Mouse (Mus musculus): ENCODE results near the gene Slc25a47. TPM values are rescaled to one million over a fixed set of nuclear protein-coding genes. Genes with fewer than 3 reads are reported as not detected.

Gene Slc25a47
- total and polyA plus RNA-seq, 2 experiments from 2014 or later = 5.9 to 15.3 TPM

- DNase-seq (ENCODE audit: low spot score) (no peak), ATAC-seq (ENCODE audit: insufficient read depth, low read depth) (no peak)
- Histone ChIP-seq H3K4me1 (ENCODE audit: control insufficient read depth, insufficient read depth) (peaks cover 23% of the 10 kb centered on the region), H3K4me3 (ENCODE audit: low read depth, low read length) (no peak overlapping the region), H3K27ac (ENCODE audit: low read depth) (no peak overlapping the region), H3K9ac (replicated peaks; ENCODE audit: low read depth, low read length) (no peak overlapping the region), H3K4me2 (ENCODE audit: low read depth, low read length) (no peak overlapping the region), H3K36me3 (replicated peaks; ENCODE audit: control insufficient read depth, insufficient read depth, low read length) (0 out of 2 replicates have a peak, but pooled peaks cover 6% of the 10 kb centered on the region), H3K9me3 (replicated peaks; ENCODE audit: control insufficient read depth, low read length) (0 out of 2 replicates have a peak, but pooled peaks cover 3% of the 10 kb centered on the region), H3K27me3 (ENCODE audit: control insufficient read depth, insufficient read depth, low read length) (no peaks in the 10 kb centered on the region)
- no peak for TF ChIP-seq CTCF (IDR thresholded peaks at IDR 0.05; ENCODE audit: low read depth)
- no peak for TF ChIP-seq EP300 (IDR thresholded peaks at IDR 0.05; ENCODE audit: low read depth)
- WGBS = 87% methylated on average over 8 of the region's 8 CpGs
Measured at GRCm38 (mm10) chr12:108832851-108833250, 3.0 kb upstream of the Slc25a47 start.

GRCm38 (mm10) chr12:108833408-108833807 is 2.4 kb upstream of the Slc25a47 start:
- Histone ChIP-seq H3K27ac (ENCODE audit: low read depth) (no peak overlapping the region), H3K27me3 (ENCODE audit: control insufficient read depth, insufficient read depth, low read length) (no peaks in the 10 kb centered on the region), H3K9me3 (replicated peaks; ENCODE audit: control insufficient read depth, low read length) (0 out of 2 replicates have a peak, but pooled peaks cover 1% of the 10 kb centered on the region), H3K9ac (replicated peaks; ENCODE audit: low read depth, low read length) (no peak overlapping the region), H3K4me2 (ENCODE audit: low read depth, low read length) (no peak overlapping the region), H3K4me1 (ENCODE audit: control insufficient read depth, insufficient read depth) (peaks cover 26% of the 10 kb centered on the region), H3K4me3 (ENCODE audit: low read depth, low read length) (no peak overlapping the region), H3K36me3 (replicated peaks; ENCODE audit: control insufficient read depth, insufficient read depth, low read length) (0 out of 2 replicates have a peak, but pooled peaks cover 2% of the 10 kb centered on the region)
- DNase-seq (ENCODE audit: low spot score) = no peak
- TF ChIP-seq CTCF (IDR thresholded peaks at IDR 0.05; ENCODE audit: low read depth) (no peak), EP300 (IDR thresholded peaks at IDR 0.05; ENCODE audit: low read depth) (no peak)
- ATAC-seq (ENCODE audit: insufficient read depth, low read depth) = no peak
- 74% methylated on average over 3 of the region's 3 CpGs for WGBS

GRCm38 (mm10) chr12:108834337-108834736 is 1.5 kb upstream of the Slc25a47 start:
- no peak for DNase-seq (ENCODE audit: low spot score)
- no peak for ATAC-seq (ENCODE audit: insufficient read depth, low read depth)
- no peak overlapping the region for H3K9ac ChIP-seq (replicated peaks; ENCODE audit: low read depth, low read length)
- no peak overlapping the region for H3K4me2 ChIP-seq (ENCODE audit: low read depth, low read length)
- peaks cover 26% of the 10 kb centered on the region for H3K4me1 ChIP-seq (ENCODE audit: control insufficient read depth, insufficient read depth)
- no peaks in the 10 kb centered on the region for H3K9me3 ChIP-seq (replicated peaks; ENCODE audit: control insufficient read depth, low read length)
- H3K27me3 ChIP-seq (ENCODE audit: control insufficient read depth, insufficient read depth, low read length) = no peaks in the 10 kb centered on the region
- H3K4me3 ChIP-seq (ENCODE audit: low read depth, low read length) = no peak overlapping the region
- TF ChIP-seq EP300 (IDR thresholded peaks at IDR 0.05; ENCODE audit: low read depth) (no peak), CTCF (IDR thresholded peaks at IDR 0.05; ENCODE audit: low read depth) (no peak)
- WGBS = 87% methylated on average over 3 of the region's 3 CpGs
- no peaks in the 10 kb centered on the region for H3K36me3 ChIP-seq (replicated peaks; ENCODE audit: control insufficient read depth, insufficient read depth, low read length)
- no peak overlapping the region for H3K27ac ChIP-seq (ENCODE audit: low read depth)

DNA sequence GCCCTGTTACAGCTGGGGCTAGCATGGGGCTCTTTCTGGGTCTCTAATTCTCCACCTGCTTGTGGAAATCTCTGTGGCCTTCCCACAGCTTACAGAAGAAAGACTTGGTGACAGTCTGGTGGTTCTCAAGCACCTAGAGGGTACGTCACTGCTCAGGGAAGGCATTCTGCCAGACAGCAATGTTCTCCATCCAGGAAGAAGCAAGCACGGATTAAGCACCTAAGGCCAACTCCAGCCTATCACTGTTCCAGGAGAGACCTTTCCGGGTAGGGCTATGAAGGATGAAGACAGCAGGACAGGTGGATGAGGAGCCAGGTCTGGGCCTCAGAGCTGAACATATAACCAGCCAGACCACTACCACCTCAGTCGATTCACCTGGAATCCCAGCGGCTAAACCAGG is 1.1 kb upstream of the Slc25a47 start:
- TF ChIP-seq CTCF (IDR thresholded peaks at IDR 0.05; ENCODE audit: low read depth) (no peak), EP300 (IDR thresholded peaks at IDR 0.05; ENCODE audit: low read depth) (no peak)
- 33% methylated on average over 5 of the region's 5 CpGs for WGBS

DNA sequence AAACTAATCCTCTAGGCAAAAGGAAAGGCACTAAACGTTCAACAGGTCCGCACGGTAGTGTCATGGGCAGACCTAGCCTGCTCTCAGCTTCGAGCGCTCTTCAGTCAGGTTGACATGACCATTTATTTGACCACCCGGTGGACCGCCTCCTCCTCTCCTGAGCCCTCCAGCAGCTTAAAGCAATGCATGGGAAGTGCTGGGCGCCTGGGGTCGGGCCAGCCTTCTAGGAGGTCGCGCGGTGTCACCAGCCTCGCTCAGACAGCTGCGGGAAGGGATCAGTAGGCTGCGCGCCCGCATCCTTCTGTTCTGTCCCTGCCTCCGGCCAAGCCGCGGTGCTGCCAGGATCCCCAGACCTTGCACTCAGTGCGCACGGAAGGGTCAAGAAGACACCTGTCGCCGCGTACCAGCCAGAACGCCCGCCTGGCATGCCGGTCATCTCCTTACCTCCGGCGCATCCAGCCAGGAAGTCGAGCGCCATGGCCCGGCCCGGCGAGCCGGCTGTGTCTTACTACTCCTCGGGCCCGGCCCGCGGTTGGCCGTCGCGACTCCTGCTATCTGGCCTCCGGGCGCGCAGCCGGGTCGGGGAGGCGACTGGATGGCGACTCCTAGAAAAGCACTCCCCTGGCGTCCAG is 522 bp upstream of the Slc25a47 start:
- WGBS = 3% methylated on average over 51 of the region's 51 CpGs
- Histone ChIP-seq H3K4me3 (ENCODE audit: low read depth, low read length) (peak overlapping the region; percentile 79), H3K36me3 (replicated peaks; ENCODE audit: control insufficient read depth, insufficient read depth, low read length) (0 out of 2 replicates have a peak, but pooled peaks cover 3% of the 10 kb centered on the region), H3K9ac (replicated peaks; ENCODE audit: low read depth, low read length) (peak overlapping the region; percentile 76), H3K27me3 (ENCODE audit: control insufficient read depth, insufficient read depth, low read length) (no peaks in the 10 kb centered on the region), H3K9me3 (replicated peaks; ENCODE audit: control insufficient read depth, low read length) (no peaks in the 10 kb centered on the region), H3K27ac (ENCODE audit: low read depth) (peak overlapping the region; percentile 87), H3K4me1 (ENCODE audit: control insufficient read depth, insufficient read depth) (peaks cover 26% of the 10 kb centered on the region), H3K4me2 (ENCODE audit: low read depth, low read length) (peak overlapping the region; percentile 98)
- DNase-seq (ENCODE audit: low spot score) (no peak), ATAC-seq (ENCODE audit: insufficient read depth, low read depth) (peak; percentile 2; the same call in 1 of the 2 replicates)
- TF ChIP-seq EP300 (IDR thresholded peaks at IDR 0.05; ENCODE audit: low read depth) (no peak), CTCF (IDR thresholded peaks at IDR 0.05; ENCODE audit: low read depth) (no peak)

More for the DNA sequence above, 1.1 kb upstream of the Slc25a47 start:
- H3K4me3 ChIP-seq (ENCODE audit: low read depth, low read length) = peak overlapping the region; percentile 79
- no peak for ATAC-seq (ENCODE audit: insufficient read depth, low read depth)
- no peaks in the 10 kb centered on the region for H3K27me3 ChIP-seq (ENCODE audit: control insufficient read depth, insufficient read depth, low read length)
- H3K9ac ChIP-seq (replicated peaks; ENCODE audit: low read depth, low read length) = peak overlapping the region; percentile 76
- no peak for DNase-seq (ENCODE audit: low spot score)
- H3K4me2 ChIP-seq (ENCODE audit: low read depth, low read length) = peak overlapping the region; percentile 98
- peaks cover 26% of the 10 kb centered on the region for H3K4me1 ChIP-seq (ENCODE audit: control insufficient read depth, insufficient read depth)
- H3K9me3 ChIP-seq (replicated peaks; ENCODE audit: control insufficient read depth, low read length) = no peaks in the 10 kb centered on the region
- H3K27ac ChIP-seq (ENCODE audit: low read depth) = no peak overlapping the region
- no peaks in the 10 kb centered on the region for H3K36me3 ChIP-seq (replicated peaks; ENCODE audit: control insufficient read depth, insufficient read depth, low read length)
